Mouse (Mus musculus) stomach, postnatal 0 days (tissue): ENCODE results near the gene Aym1.

Source experiments
- CTCF ChIP-seq: IDR thresholded peaks from 2 replicates; pipeline ENCODE4 v1.5.1; 2016; ENCODE audit warnings: antibody characterized with exemption, low read depth, mild to moderate bottlenecking, moderate library complexity
- EP300 ChIP-seq: optimal IDR thresholded peaks from 2 replicates; pipeline ENCODE3; 2016; ENCODE audit warnings: antibody characterized with exemption

- TF ChIP-seq CTCF = no peak
- no peak for TF ChIP-seq EP300
Observed at GRCm38 (mm10) chr5:113352636-113353035, 4.5 kb upstream of the Aym1 start.
